ENCODE assay signal across 25 mouse cellular contexts in genomic region chr12:8804077-8804456, GRCm38 (mm10). TPM values are rescaled to one million over a fixed set of nuclear protein-coding genes. Genes with fewer than 3 reads are reported as not detected.
DNase-seq lines count a peak whose midpoint lies in the region; ATAC-seq lines count a peak whose summit lies in the region.
"Had no signal": no experiment of that assay in that cellular context is flagged by ENCODE, and none has a peak within 500 bp of the region (broad histone marks: within the 10 kb centered on the region; RNA-seq: fewer than 3 reads in every experiment).

No protein-coding gene starts in this region.

- H3K4me1 ChIP-seq in embryonic facial prominence, embryonic 10.5 days: peaks cover 30% of the 10 kb centered on the region
- H3K4me1 ChIP-seq in limb, embryonic 10.5 days: peaks cover 76% of the 10 kb centered on the region
- peaks cover 50% of the 10 kb centered on the region for H3K4me1 ChIP-seq in limb, embryonic 13.5 days
- H3K4me1 ChIP-seq: hindbrain, embryonic 13.5 days had no signal

- no peak overlapping the region for H3K4me3 ChIP-seq in embryonic facial prominence, embryonic 10.5 days
- H3K4me3 ChIP-seq in limb, embryonic 10.5 days: 0 out of 2 replicates have a peak overlapping the region, but pooled peaks have one; percentile 19
- no peak overlapping the region for H3K4me3 ChIP-seq in limb, embryonic 13.5 days
- H3K4me3 ChIP-seq: embryonic facial prominence, embryonic 13.5 days; erythroblast, embryonic 14.5 days; heart, adult 2 months; hindbrain, embryonic 13.5 days had no signal

- H3K27me3 ChIP-seq in embryonic facial prominence, embryonic 10.5 days (replicated peaks; ENCODE audit: low read depth, poor library complexity, severe bottlenecking): no peaks in the 10 kb centered on the region
- no peaks in the 10 kb centered on the region for H3K27me3 ChIP-seq in limb, embryonic 10.5 days (ENCODE audit: low read depth, poor library complexity, severe bottlenecking)
- H3K27me3 ChIP-seq in limb, embryonic 13.5 days: no peaks in the 10 kb centered on the region
- H3K27me3 ChIP-seq: embryonic facial prominence, embryonic 13.5 days; hindbrain, embryonic 13.5 days had no signal

- no peaks in the 10 kb centered on the region for H3K36me3 ChIP-seq in embryonic facial prominence, embryonic 10.5 days (replicated peaks)
- no peaks in the 10 kb centered on the region for H3K36me3 ChIP-seq in limb, embryonic 10.5 days
- H3K36me3 ChIP-seq in limb, embryonic 13.5 days: no peaks in the 10 kb centered on the region
- H3K36me3 ChIP-seq: embryonic facial prominence, embryonic 13.5 days; hindbrain, embryonic 13.5 days had no signal

- peak overlapping the region; percentile 82 for H3K27ac ChIP-seq in embryonic facial prominence, embryonic 10.5 days (replicated peaks)
- H3K27ac ChIP-seq in limb, embryonic 10.5 days: peak overlapping the region; percentile 87
- peak overlapping the region; percentile 63; the same call in 1 of the 2 replicates for H3K27ac ChIP-seq in limb, embryonic 13.5 days
- H3K27ac ChIP-seq: heart, adult 2 months; hindbrain, embryonic 13.5 days; hindbrain, postnatal 0 days had no signal

- no peak overlapping the region for H3K9ac ChIP-seq in limb, embryonic 13.5 days
- H3K9ac ChIP-seq: embryonic facial prominence, embryonic 13.5 days; hindbrain, embryonic 13.5 days had no signal

- WGBS in embryonic facial prominence, embryonic 10.5 days: 89% methylated on average over 3 of the region's 3 CpGs
- 71% methylated on average over 3 of the region's 3 CpGs for WGBS in limb, embryonic 10.5 days
- WGBS in limb, embryonic 13.5 days: 38% methylated on average over 3 of the region's 3 CpGs

- DNase-seq in heart, adult 11 months: peak; percentile 87
- no peak for DNase-seq in heart, adult 9 months (ENCODE audit: low spot score in 2 of 2)
- no peak for DNase-seq in embryonic facial prominence, embryonic 10.5 days (ENCODE audit: low spot score)
- no peak for DNase-seq in limb, embryonic 10.5 days (ENCODE audit: low spot score)
- no peak for DNase-seq in B cell, adult 2 months
- DNase-seq in layer of hippocampus, adult 9-11 months: no peak
- no peak for DNase-seq in kidney, adult 9 months
- DNase-seq: adrenal gland, adult 8-10 months; adrenal gland, postnatal 25 days; cerebellum, adult 18-20 months; cerebellum, adult 9-10 months; cerebellum, postnatal 14 days; gastrocnemius, postnatal 25 days; heart, adult 2 months had no signal

- no peak for ATAC-seq in limb, embryonic 13.5 days (ENCODE audit: low FRiP score, low read depth)
- ATAC-seq: activated CD4-positive, CD25-positive, alpha-beta regulatory T cell, adult 4 months; CD4-positive, CD25-positive, alpha-beta regulatory T cell, adult 4 months; forebrain, embryonic 14.5 days; hindbrain, postnatal 0 days; inflammation-experienced regulatory T-cells, adult 6 months; intestine, embryonic 16.5 days had no signal

- H3K4me2 ChIP-seq in limb, embryonic 13.5 days (replicated peaks): no peak overlapping the region
- H3K4me2 ChIP-seq: embryonic facial prominence, embryonic 13.5 days; heart, embryonic 11.5 days; hindbrain, embryonic 13.5 days had no signal

- H3K9me3 ChIP-seq in embryonic facial prominence, embryonic 10.5 days: no peaks in the 10 kb centered on the region
- no peaks in the 10 kb centered on the region for H3K9me3 ChIP-seq in limb, embryonic 10.5 days (replicated peaks)
- no peaks in the 10 kb centered on the region for H3K9me3 ChIP-seq in limb, embryonic 13.5 days
- H3K9me3 ChIP-seq: embryonic facial prominence, embryonic 13.5 days; hindbrain, embryonic 13.5 days had no signal

RNA-seq across cellular contexts. Expression of gene Sdc1, which starts 32.9 kb away (rescaled TPM):
- polyA plus RNA-seq in embryonic facial prominence, embryonic 10.5 days (2016; fragmentation: Nextera tagmentation; extraction: Ambion mirVana): 157 and 158 TPM in 2 replicates
- polyA plus RNA-seq in limb, embryonic 10.5 days (2016; fragmentation: Nextera tagmentation; extraction: Ambion mirVana): 245 and 261 TPM in 2 replicates
- 252 and 254 TPM in 2 replicates for polyA plus RNA-seq in limb, embryonic 13.5 days (2015; fragmentation: Nextera tagmentation; extraction: Ambion mirVana)
